Mouse (Mus musculus) liver, embryonic 16.5 days (tissue): ENCODE measurements around the gene Mypn. TPM values are rescaled to one million over a fixed set of nuclear protein-coding genes. Genes with fewer than 3 reads are reported as not detected.

Source experiments
- ATAC-seq: fragments of 200-750 bp; cut with Nextera tagmentation; 2 replicates; pipeline ENCODE4 v1.8.0; 2017; ENCODE audit warnings: low read depth, mild to moderate bottlenecking, moderate number of reproducible peaks, moderate library complexity
- H3K27ac ChIP-seq: fragments of 300-500 bp; sonication (generic); 2 replicates; pipeline ENCODE4 v1.5.1; 2014; ENCODE audit warnings: mild to moderate bottlenecking, low read length
- H3K27me3 ChIP-seq: fragments of 300-500 bp; sonication (generic); 2 replicates; pipeline ENCODE4 v1.6.1; 2014; ENCODE audit warnings: low read depth, low read length, mixed read lengths; ENCODE audit not compliant: control insufficient read depth, insufficient read depth
- H3K36me3 ChIP-seq: fragments of 300-500 bp; sonication (generic); 2 replicates; pipeline ENCODE4 v1.6.1; 2014; ENCODE audit warnings: mild to moderate bottlenecking; ENCODE audit not compliant: control insufficient read depth, insufficient read depth
- H3K4me1 ChIP-seq: fragments of 300-500 bp; sonication (generic); 2 replicates; pipeline ENCODE4 v1.6.1; 2014; ENCODE audit warnings: low read depth, low read length, mixed read lengths; ENCODE audit not compliant: control insufficient read depth
- H3K4me2 ChIP-seq: fragments of 300-500 bp; sonication (generic); 2 replicates; pipeline ENCODE4 v1.6.1; 2014; ENCODE audit warnings: low read depth, low read length, mixed read lengths
- H3K4me3 ChIP-seq: fragments of 300-500 bp; sonication (generic); 2 replicates; pipeline ENCODE4 v1.5.1; 2014; ENCODE audit warnings: low read depth, mild to moderate bottlenecking, low read length
- H3K9ac ChIP-seq: fragments of 300-500 bp; sonication (generic); 2 replicates; pipeline ENCODE4 v1.6.1; 2014; ENCODE audit warnings: low read depth, low read length
- H3K9me3 ChIP-seq: fragments of 300-500 bp; sonication (generic); replicated peaks from 2 replicates; pipeline ENCODE4 v1.6.1; 2016; ENCODE audit warnings: low read length; ENCODE audit not compliant: control insufficient read depth
- WGBS: fragments of 180-500 bp; shearing (Covaris S2); extraction: QIAGEN DNeasy Blood & Tissue Kit; methylation state at CpG from one replicate; pipeline ENCODE4 v1.1.7; 2014; ENCODE audit not compliant: insufficient replicate concordance; 5-methylcytosine and 5-hydroxymethylcytosine counted together
- polyA plus RNA-seq: library from polyadenylated mRNA; unstranded; fragments of >200 nt; fragmentation: Nextera tagmentation; extraction: Ambion mirVana; gene quantifications from 2 replicates; pipeline ENCODE4 v1.2.1, GENCODE M21; 2015

Gene Mypn
- polyA plus RNA-seq, 1 experiment from 2014 or later, result 0.41 TPM

GRCm38 (mm10) chr10:63155668-63156350 lies 47.9 kb downstream of the Mypn start:
- H3K27ac ChIP-seq, result no peak overlapping the region
- 66% methylated on average over 4 of the region's 4 CpGs for WGBS
- ATAC-seq, result no peak

GRCm38 (mm10) chr10:63154726-63155125 lies 49.0 kb downstream of the Mypn start:
- WGBS, result 77% methylated on average over 4 of the region's 4 CpGs
- Histone ChIP-seq H3K9ac (no peak overlapping the region), H3K27me3 (no peaks in the 10 kb centered on the region), H3K36me3 (no peaks in the 10 kb centered on the region), H3K4me3 (no peak overlapping the region), H3K27ac (no peak overlapping the region), H3K4me2 (no peak overlapping the region), H3K4me1 (no peaks in the 10 kb centered on the region), H3K9me3 (no peaks in the 10 kb centered on the region)
- no peak for ATAC-seq

More at GRCm38 (mm10) chr10:63155668-63156350, 47.9 kb downstream of the Mypn start:
- H3K4me2 ChIP-seq, result no peak overlapping the region
- no peak overlapping the region for H3K9ac ChIP-seq
- no peaks in the 10 kb centered on the region for H3K9me3 ChIP-seq
- H3K4me3 ChIP-seq, result no peak overlapping the region
- peaks cover 3% of the 10 kb centered on the region for H3K4me1 ChIP-seq
- no peaks in the 10 kb centered on the region for H3K27me3 ChIP-seq
- no peaks in the 10 kb centered on the region for H3K36me3 ChIP-seq

GRCm38 (mm10) chr10:63154226-63154625 lies 49.5 kb downstream of the Mypn start:
- Histone ChIP-seq H3K27ac (no peak overlapping the region), H3K4me3 (no peak overlapping the region), H3K4me1 (no peaks in the 10 kb centered on the region), H3K27me3 (no peaks in the 10 kb centered on the region), H3K4me2 (no peak overlapping the region), H3K9ac (no peak overlapping the region), H3K9me3 (no peaks in the 10 kb centered on the region), H3K36me3 (no peaks in the 10 kb centered on the region)
- ATAC-seq, result no peak
- 71% methylated on average over 6 of the region's 6 CpGs for WGBS

GRCm38 (mm10) chr10:63153563-63153962 lies 50.2 kb downstream of the Mypn start:
- Histone ChIP-seq H3K9ac (no peak overlapping the region), H3K27ac (no peak overlapping the region), H3K4me2 (no peak overlapping the region), H3K4me3 (no peak overlapping the region), H3K27me3 (no peaks in the 10 kb centered on the region), H3K36me3 (no peaks in the 10 kb centered on the region), H3K4me1 (no peaks in the 10 kb centered on the region), H3K9me3 (no peaks in the 10 kb centered on the region)
- 22% methylated on average over 3 of the region's 3 CpGs for WGBS
- ATAC-seq, result no peak; the same call in 1 of the 2 replicates

GRCm38 (mm10) chr10:63152358-63152757 lies 51.4 kb downstream of the Mypn start:
- Histone ChIP-seq H3K4me1 (no peaks in the 10 kb centered on the region), H3K9ac (no peak overlapping the region), H3K9me3 (no peaks in the 10 kb centered on the region), H3K4me2 (no peak overlapping the region), H3K36me3 (no peaks in the 10 kb centered on the region), H3K4me3 (no peak overlapping the region), H3K27me3 (no peaks in the 10 kb centered on the region), H3K27ac (no peak overlapping the region)
- no peak for ATAC-seq

GRCm38 (mm10) chr10:63142660-63143059 lies 61.1 kb downstream of the Mypn start:
- no peak for ATAC-seq

GRCm38 (mm10) chr10:63136436-63136835 lies 67.3 kb downstream of the Mypn start:
- Histone ChIP-seq H3K36me3 (no peaks in the 10 kb centered on the region), H3K9ac (no peak overlapping the region), H3K4me2 (no peak overlapping the region), H3K27me3 (no peaks in the 10 kb centered on the region), H3K9me3 (no peaks in the 10 kb centered on the region), H3K4me1 (no peaks in the 10 kb centered on the region), H3K27ac (no peak overlapping the region), H3K4me3 (no peak overlapping the region)
- 58% methylated on average over 6 of the region's 6 CpGs for WGBS
- ATAC-seq, result no peak

More at GRCm38 (mm10) chr10:63142660-63143059, 61.1 kb downstream of the Mypn start:
- Histone ChIP-seq H3K27ac (no peak overlapping the region), H3K9me3 (no peaks in the 10 kb centered on the region), H3K4me2 (no peak overlapping the region), H3K4me3 (no peak overlapping the region), H3K4me1 (no peaks in the 10 kb centered on the region), H3K9ac (no peak overlapping the region), H3K27me3 (no peaks in the 10 kb centered on the region), H3K36me3 (no peaks in the 10 kb centered on the region)
- 80% methylated on average over 13 of the region's 13 CpGs for WGBS

GRCm38 (mm10) chr10:63135680-63136079 lies 68.1 kb downstream of the Mypn start:
- Histone ChIP-seq H3K9me3 (no peaks in the 10 kb centered on the region), H3K36me3 (no peaks in the 10 kb centered on the region), H3K9ac (no peak overlapping the region), H3K4me1 (no peaks in the 10 kb centered on the region), H3K27me3 (no peaks in the 10 kb centered on the region), H3K4me2 (no peak overlapping the region), H3K27ac (no peak overlapping the region), H3K4me3 (no peak overlapping the region)
- no peak for ATAC-seq
- 54% methylated on average over 12 of the region's 12 CpGs for WGBS

GRCm38 (mm10) chr10:63133326-63133725 lies 70.4 kb downstream of the Mypn start:
- Histone ChIP-seq H3K9me3 (no peaks in the 10 kb centered on the region), H3K27me3 (no peaks in the 10 kb centered on the region), H3K9ac (no peak overlapping the region), H3K4me3 (no peak overlapping the region), H3K36me3 (no peaks in the 10 kb centered on the region), H3K4me1 (no peaks in the 10 kb centered on the region), H3K27ac (no peak overlapping the region), H3K4me2 (no peak overlapping the region)
- no peak for ATAC-seq
- 70% methylated on average over 4 of the region's 4 CpGs for WGBS
